Mouse (Mus musculus) right cerebral cortex, adult 2 months (tissue): Measurements from ENCODE around the gene Kng1.

Experiments
- DNase-seq, 2 experiments: peaks; one replicate each; pipeline ENCODE4 v3.0.0; 2021 to 2022; ENCODE audit warnings: low spot score in 2 of 2

Kng1 gene

DNA sequence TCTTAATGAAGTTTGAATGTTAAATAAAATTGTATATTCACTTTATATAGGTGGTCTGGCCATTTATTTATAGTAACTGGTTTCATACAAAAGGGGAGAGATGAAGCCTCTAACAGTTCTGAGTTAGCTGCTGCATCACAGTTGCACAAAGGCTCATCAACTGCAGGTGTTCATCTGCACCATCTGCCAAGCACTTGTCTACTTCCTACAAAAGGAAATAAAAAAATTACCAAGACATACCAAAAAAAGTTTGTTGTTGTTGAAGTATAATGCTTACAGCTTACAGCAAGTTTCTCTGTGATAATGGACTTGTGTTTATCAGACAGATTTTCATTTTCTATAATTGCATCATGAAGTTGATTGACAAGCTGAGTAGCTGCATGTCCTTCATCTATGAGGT, 56.2 kb downstream of the Kng1 start:
- no peak for DNase-seq

DNA sequence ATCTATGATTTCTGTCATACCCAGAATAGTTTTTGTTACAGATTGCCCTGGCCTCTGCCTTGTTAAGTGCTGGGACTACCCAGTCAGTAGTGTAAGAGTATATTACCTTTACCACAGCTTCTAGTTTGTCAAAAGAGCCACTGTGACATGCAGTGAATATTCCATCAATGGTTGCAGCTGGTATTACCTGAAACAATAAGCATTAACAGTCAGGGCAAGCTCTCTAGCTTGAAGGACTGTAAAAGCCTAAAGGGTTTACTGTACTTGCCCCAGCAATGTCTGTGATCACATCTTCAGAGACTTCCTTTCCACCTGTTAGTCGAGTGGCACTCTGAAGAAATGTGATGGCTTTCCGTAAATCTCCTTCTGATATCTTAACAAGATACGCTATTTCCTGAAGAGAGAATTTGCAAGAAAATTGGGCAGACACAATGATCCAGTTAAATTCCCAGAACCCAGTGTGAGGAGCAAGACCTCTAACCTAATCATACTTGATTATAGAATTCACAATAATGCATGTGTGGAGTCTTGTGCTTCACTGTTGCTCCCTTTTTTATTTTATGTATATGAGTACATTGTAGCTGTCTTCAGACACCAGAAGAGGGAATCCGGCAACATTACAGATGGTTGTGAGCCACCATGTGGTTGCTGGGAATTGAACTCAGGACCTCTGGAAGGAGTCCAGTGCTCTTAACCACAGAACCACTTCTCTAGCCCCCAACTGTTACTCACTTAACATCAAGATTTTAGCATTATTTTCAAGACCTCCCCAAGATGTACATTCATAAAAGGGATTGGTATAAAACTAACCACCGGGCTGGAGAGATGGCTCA, 56.9 kb downstream of the Kng1 start:
- DNase-seq = no peak

DNA sequence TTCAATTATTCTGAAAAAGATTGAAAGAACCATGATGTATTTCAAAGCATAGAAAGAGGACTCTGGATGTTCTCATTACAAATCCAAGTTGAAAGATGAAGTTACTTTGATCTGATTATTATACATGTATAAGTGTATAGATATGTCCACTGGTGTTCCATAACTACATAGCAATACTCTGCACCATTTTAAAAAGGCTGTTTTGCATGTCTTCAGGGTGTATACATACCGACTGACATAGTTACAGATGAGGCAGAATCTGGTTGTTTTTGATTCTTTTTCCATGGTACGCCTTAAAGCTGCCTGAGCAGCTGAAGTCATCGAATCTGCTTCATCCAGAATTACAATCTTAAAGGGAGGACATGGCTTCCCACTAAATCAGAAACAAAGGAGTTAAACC, 57.8 kb downstream of the Kng1 start:
- no peak for DNase-seq

GRCm38 (mm10) chr16:23117173-23117572, 59.5 kb downstream of the Kng1 start:
- DNase-seq = no peak

GRCm38 (mm10) chr16:23122446-23122845, 64.8 kb downstream of the Kng1 start:
- DNase-seq = no peak

DNA sequence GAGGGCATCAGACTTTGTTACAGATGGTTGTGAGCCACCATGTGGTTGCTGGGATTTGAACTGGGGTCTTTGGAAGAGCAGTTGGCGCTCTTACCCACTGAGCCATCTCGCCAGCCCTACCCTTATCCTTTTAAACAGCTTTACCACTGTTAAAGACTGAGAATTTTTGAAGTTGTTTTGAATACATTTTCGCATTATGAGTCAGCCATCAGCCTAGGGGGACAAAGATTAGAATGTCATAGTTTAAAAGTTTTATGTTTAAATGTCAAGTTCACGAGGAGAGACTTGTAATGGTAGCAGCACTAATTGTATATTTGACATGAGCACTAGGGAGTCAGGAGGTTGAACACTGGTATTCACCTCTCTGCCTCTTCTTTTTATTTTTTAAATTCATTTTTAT, 65.4 kb downstream of the Kng1 start:
- no peak for DNase-seq

GRCm38 (mm10) chr16:23124398-23124797, 66.7 kb downstream of the Kng1 start:
- no peak for DNase-seq

DNA sequence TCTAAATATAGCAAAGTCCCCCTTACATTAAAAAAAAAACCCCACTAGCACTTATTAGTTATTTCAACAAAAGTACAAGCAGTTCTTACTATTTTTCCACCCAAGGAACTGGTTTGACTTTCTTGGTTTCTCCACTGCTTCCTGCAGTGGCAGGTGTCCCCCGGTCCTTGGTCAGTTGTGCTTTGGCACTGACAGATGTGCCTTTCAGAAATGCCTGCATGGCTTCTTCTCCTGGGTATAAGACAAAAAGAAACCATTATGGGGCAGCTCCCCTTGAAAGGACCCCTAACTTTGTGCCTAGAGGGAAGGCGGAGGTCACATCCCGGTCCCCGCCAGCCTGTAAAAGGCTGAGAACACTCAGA, 69.6 kb downstream of the Kng1 start:
- DNase-seq = no peak

GRCm38 (mm10) chr16:23127673-23128375, 70.2 kb downstream of the Kng1 start, which contains the start of gene Rfc4:
TSS of gene Rfc4 (minus strand) at chr16:23127737.
- peak; percentile 91 to 94 for DNase-seq

GRCm38 (mm10) chr16:23130303-23130702, 72.6 kb downstream of the Kng1 start:
- no peak for DNase-seq
